ENCODE assay signal across 19 mouse cellular contexts in the genomic region with DNA sequence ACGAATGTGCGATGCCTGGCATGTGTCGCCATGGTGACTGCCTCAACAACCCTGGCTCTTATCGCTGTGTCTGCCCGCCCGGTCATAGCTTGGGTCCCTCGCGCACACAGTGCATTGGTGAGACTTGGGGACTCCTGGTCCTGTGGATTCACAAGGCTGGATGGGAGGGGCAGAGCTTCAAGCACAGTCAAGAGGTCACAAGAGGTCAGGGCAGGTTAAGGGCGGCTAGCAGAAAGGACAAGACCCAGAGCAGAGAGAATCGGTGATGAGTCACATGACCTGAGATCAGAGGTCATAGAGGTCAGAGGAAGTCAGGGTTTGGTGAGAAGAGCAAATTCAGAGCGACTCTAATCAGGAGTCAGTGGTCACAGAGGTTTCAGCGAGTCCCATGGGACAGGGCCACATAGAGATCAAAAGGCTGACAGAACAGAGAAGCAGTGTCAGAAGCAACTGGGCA. TPM values are rescaled to one million over a fixed set of nuclear protein-coding genes. Genes with fewer than 3 reads are reported as not detected.
DNase-seq lines count a peak whose midpoint lies in the region; ATAC-seq and TF ChIP-seq lines count a peak whose summit lies in the region.
"Had no signal": no experiment of that assay in that cellular context is flagged by ENCODE, and none has a peak within 500 bp of the region (broad histone marks: within the 10 kb centered on the region; RNA-seq: fewer than 3 reads in every experiment).

No protein-coding gene starts in this region.

- H3K27me3 ChIP-seq in heart, embryonic 10.5 days (ENCODE audit: insufficient read depth, poor library complexity, severe bottlenecking) = peaks cover 98% of the 10 kb centered on the region
- H3K27me3 ChIP-seq in hindbrain, postnatal 0 days (ENCODE audit: insufficient read depth, low read length) = peaks cover 14% of the 10 kb centered on the region; the same call in 1 of the 2 replicates
- peaks cover 42% of the 10 kb centered on the region for H3K27me3 ChIP-seq in midbrain, embryonic 15.5 days (replicated peaks)
- H3K27me3 ChIP-seq: Patski had no signal

- H3K27ac ChIP-seq in heart, embryonic 10.5 days = 0 out of 2 replicates have a peak overlapping the region, but pooled peaks have one; percentile 17
- H3K27ac ChIP-seq in ES-E14 (ENCODE audit: insufficient read depth, low read depth, low read length, poor library complexity, severe bottlenecking) = no peak overlapping the region
- no peak overlapping the region for H3K27ac ChIP-seq in hindbrain, postnatal 0 days
- H3K27ac ChIP-seq in midbrain, embryonic 15.5 days = no peak overlapping the region
- H3K27ac ChIP-seq: kidney, postnatal 0 days had no signal

- 29% methylated on average over 12 of the region's 12 CpGs for WGBS in heart, embryonic 10.5 days
- WGBS in hindbrain, postnatal 0 days = 20% methylated on average over 12 of the region's 12 CpGs
- 26% methylated on average over 12 of the region's 12 CpGs for WGBS in midbrain, embryonic 15.5 days

- H3K9me3 ChIP-seq in heart, embryonic 10.5 days = no peaks in the 10 kb centered on the region
- no peaks in the 10 kb centered on the region for H3K9me3 ChIP-seq in ES-E14 (ENCODE audit: control insufficient read depth, insufficient read depth, low read depth, low read length)
- no peaks in the 10 kb centered on the region for H3K9me3 ChIP-seq in hindbrain, postnatal 0 days (ENCODE audit: low read length)
- no peaks in the 10 kb centered on the region for H3K9me3 ChIP-seq in midbrain, embryonic 15.5 days
- H3K9me3 ChIP-seq: megakaryocyte, embryonic 14.5 days had no signal

- peaks cover 55% of the 10 kb centered on the region for H3K4me1 ChIP-seq in heart, embryonic 10.5 days
- peaks cover 4 to 28% of the 10 kb centered on the region in 2 experiments; a peak in 3 of 4 replicates for H3K4me1 ChIP-seq in ES-E14 (ENCODE audit: control insufficient read depth in 2 of 2, insufficient read depth in 2 of 2, low read length in 2 of 2, poor library complexity in 1 of 2)
- peaks cover 7% of the 10 kb centered on the region; the same call in 1 of the 2 replicates for H3K4me1 ChIP-seq in hindbrain, postnatal 0 days (ENCODE audit: insufficient read depth, low read length)
- peaks cover 36% of the 10 kb centered on the region for H3K4me1 ChIP-seq in midbrain, embryonic 15.5 days

- TF ChIP-seq CTCF in hindbrain, postnatal 0 days (IDR thresholded peaks at IDR 0.05; ENCODE audit: low read depth) = no peak

- no peaks in the 10 kb centered on the region for H3K36me3 ChIP-seq in heart, embryonic 10.5 days
- no peaks in the 10 kb centered on the region for H3K36me3 ChIP-seq in ES-E14 (ENCODE audit: control insufficient read depth, insufficient read depth, low read length, poor library complexity, severe bottlenecking)
- H3K36me3 ChIP-seq in hindbrain, postnatal 0 days (ENCODE audit: insufficient read depth, low read length) = no peaks in the 10 kb centered on the region
- H3K36me3 ChIP-seq in midbrain, embryonic 15.5 days (replicated peaks) = no peaks in the 10 kb centered on the region

- in situ Hi-C loops in ES-E14 (cut with MboI; ENCODE audit: low sequenced_read_pairs in 2 of 2, unreplicated experiment in 2 of 2) = no loop called here

- peak overlapping the region; percentile 5; the same call in 1 of the 2 replicates for H3K4me3 ChIP-seq in heart, embryonic 10.5 days
- H3K4me3 ChIP-seq in ES-E14 (ENCODE audit: insufficient read depth in 1 of 2, low read depth in 1 of 2, low read length in 2 of 2, poor library complexity in 1 of 2, severe bottlenecking in 1 of 2) = peak overlapping the region in 1 of 2 experiments; percentile 19; a peak in 1 of 4 replicates
- no peak overlapping the region for H3K4me3 ChIP-seq in hindbrain, postnatal 0 days (ENCODE audit: low read length)
- no peak overlapping the region for H3K4me3 ChIP-seq in midbrain, embryonic 15.5 days

- intact Hi-C loops in heart, postnatal 10 days (cut with DNase I) = no loop called here

- peak overlapping the region; percentile 13; the same call in 1 of the 2 replicates for H3K9ac ChIP-seq in ES-E14 (ENCODE audit: insufficient read depth, low read depth, low read length, poor library complexity, severe bottlenecking)
- no peak overlapping the region for H3K9ac ChIP-seq in hindbrain, postnatal 0 days (replicated peaks; ENCODE audit: low read length)
- no peak overlapping the region for H3K9ac ChIP-seq in midbrain, embryonic 15.5 days
- H3K9ac ChIP-seq: lung, embryonic 14.5 days had no signal

- H3K4me2 ChIP-seq in hindbrain, postnatal 0 days (ENCODE audit: low read depth, low read length) = peak overlapping the region; percentile 52; the same call in 1 of the 2 replicates
- H3K4me2 ChIP-seq in midbrain, embryonic 15.5 days = peak overlapping the region; percentile 52; the same call in 1 of the 2 replicates
- H3K4me2 ChIP-seq: heart, embryonic 11.5 days had no signal

- DNase-seq in heart, embryonic 10.5 days (ENCODE audit: low spot score) = no peak
- no peak for DNase-seq in heart, postnatal 10 days
- no peak for DNase-seq in ES-E14 (ENCODE audit: low read depth, low spot score)
- DNase-seq in hindbrain, postnatal 0 days (ENCODE audit: low spot score) = peak; percentile 31
- DNase-seq in thymus, adult 18-20 months = no peak
- no peak for DNase-seq in ovary, postnatal 36 days (ENCODE audit: low spot score)
- DNase-seq in layer of hippocampus, postnatal 36 days = no peak
- DNase-seq: adrenal gland, postnatal 36 days; layer of hippocampus, adult 9-11 months; lung, embryonic 14.5 days; right cerebral cortex, postnatal 25 days; thymus, postnatal 25 days had no signal

- 0 out of 2 replicates have a peak, but pooled peaks have one; percentile 4 for ATAC-seq in hindbrain, postnatal 0 days
- no peak for ATAC-seq in midbrain, embryonic 15.5 days (replicated peaks)
- ATAC-seq: Patski had no signal

TF ChIP-seq in ES-E14, 5 proteins besides CTCF, POLR2A, EP300 and RAD21:
- no peak for TF ChIP-seq MAFK (IDR thresholded peaks at IDR 0.05; ENCODE audit: insufficient read depth, low read depth, low read length)
- TF ChIP-seq HCFC1 (IDR thresholded peaks at IDR 0.05; ENCODE audit: borderline replicate concordance, insufficient read depth, low read length) = no peak
- TF ChIP-seq ZC3H11A (IDR thresholded peaks at IDR 0.05; ENCODE audit: borderline replicate concordance, low read depth, low read length) = no peak
- TF ChIP-seq CHD2 (IDR thresholded peaks at IDR 0.05; ENCODE audit: low read depth, low read length) = no peak
- no peak for TF ChIP-seq ZNF384 (IDR thresholded peaks at IDR 0.05; ENCODE audit: low read depth, low read length)
TF ChIP-seq in ES-E14: peak in this region for 0.

RNA-seq across cellular contexts. Expression of gene Ltbp3, which starts 6.2 kb away (rescaled TPM):
- polyA plus RNA-seq in heart, embryonic 10.5 days (2016; fragmentation: Nextera tagmentation; extraction: Ambion mirVana) = 4.2 and 4.3 TPM in 2 replicates
- total RNA-seq in heart, postnatal 10 days (2021) = 10 to 100 TPM; 77.0 to 79.2 TPM
- total RNA-seq in ES-E14 (2012; rRNA removed) = 7.0 and 7.8 TPM in 2 replicates
- 43.0 and 50.2 TPM in 2 replicates for total RNA-seq in hindbrain, postnatal 0 days (2014; rRNA removed)
- 14.0 and 14.4 TPM in 2 replicates for polyA plus RNA-seq in hindbrain, postnatal 0 days (2015; fragmentation: Nextera tagmentation; extraction: Ambion mirVana)
- polyA plus RNA-seq in midbrain, embryonic 15.5 days (2015; fragmentation: Nextera tagmentation; extraction: Ambion mirVana) = 8.2 and 12.6 TPM in 2 replicates
- total RNA-seq in layer of hippocampus, postnatal 36 days (2021) = 10 to 100 TPM; 24.9 to 28.0 TPM

RNA-seq across cellular contexts. Expression of gene Fam89b, which starts 17.5 kb away (rescaled TPM):
- 75.9 and 88.9 TPM in 2 replicates for polyA plus RNA-seq in heart, embryonic 10.5 days (2016; fragmentation: Nextera tagmentation; extraction: Ambion mirVana)
- 10 to 100 TPM; 44.0 to 47.7 TPM for total RNA-seq in heart, postnatal 10 days (2021)
- 12.3 and 16.4 TPM in 2 replicates for total RNA-seq in ES-E14 (2012; rRNA removed)
- 177 and 188 TPM in 2 replicates for total RNA-seq in hindbrain, postnatal 0 days (2014; rRNA removed)
- polyA plus RNA-seq in hindbrain, postnatal 0 days (2015; fragmentation: Nextera tagmentation; extraction: Ambion mirVana) = 131 and 140 TPM in 2 replicates
- 158 and 165 TPM in 2 replicates for polyA plus RNA-seq in midbrain, embryonic 15.5 days (2015; fragmentation: Nextera tagmentation; extraction: Ambion mirVana)
- 10 to 100 TPM; 24.1 to 29.4 TPM for total RNA-seq in layer of hippocampus, postnatal 36 days (2021)

RNA-seq across cellular contexts. Expression of gene Ehbp1l1, which starts 20.8 kb away (rescaled TPM):
- polyA plus RNA-seq in heart, embryonic 10.5 days (2016; fragmentation: Nextera tagmentation; extraction: Ambion mirVana) = 69.0 and 130 TPM in 2 replicates
- total RNA-seq in heart, postnatal 10 days (2021) = 100 to 1,000 TPM; 154 to 161 TPM
- 9.0 and 16.4 TPM in 2 replicates for total RNA-seq in ES-E14 (2012; rRNA removed)
- total RNA-seq in hindbrain, postnatal 0 days (2014; rRNA removed) = 16.6 and 19.7 TPM in 2 replicates
- 40.0 and 43.0 TPM in 2 replicates for polyA plus RNA-seq in hindbrain, postnatal 0 days (2015; fragmentation: Nextera tagmentation; extraction: Ambion mirVana)
- polyA plus RNA-seq in midbrain, embryonic 15.5 days (2015; fragmentation: Nextera tagmentation; extraction: Ambion mirVana) = 23.7 and 25.5 TPM in 2 replicates
- 10 to 100 TPM; 13.7 to 14.2 TPM for total RNA-seq in layer of hippocampus, postnatal 36 days (2021)

RNA-seq across cellular contexts. Expression of gene Scyl1, which starts 24.3 kb away (rescaled TPM):
- polyA plus RNA-seq in heart, embryonic 10.5 days (2016; fragmentation: Nextera tagmentation; extraction: Ambion mirVana) = 74.4 and 75.2 TPM in 2 replicates
- 10 to 100 TPM; 63.4 to 65.7 TPM for total RNA-seq in heart, postnatal 10 days (2021)
- total RNA-seq in ES-E14 (2012; rRNA removed) = 55.6 and 80.8 TPM in 2 replicates
- total RNA-seq in hindbrain, postnatal 0 days (2014; rRNA removed) = 84.1 and 96.6 TPM in 2 replicates
- 73.3 and 76.2 TPM in 2 replicates for polyA plus RNA-seq in hindbrain, postnatal 0 days (2015; fragmentation: Nextera tagmentation; extraction: Ambion mirVana)
- 87.6 and 94.7 TPM in 2 replicates for polyA plus RNA-seq in midbrain, embryonic 15.5 days (2015; fragmentation: Nextera tagmentation; extraction: Ambion mirVana)
- 10 to 100 TPM; 75.6 to 75.9 TPM for total RNA-seq in layer of hippocampus, postnatal 36 days (2021)

RNA-seq across cellular contexts. Expression of gene Kcnk7, which starts 42.8 kb away (rescaled TPM):
- 0.15 TPM in 1 of 2 replicates, not detected in the other for polyA plus RNA-seq in heart, embryonic 10.5 days (2016; fragmentation: Nextera tagmentation; extraction: Ambion mirVana)
- not detected for total RNA-seq in heart, postnatal 10 days (2021)
- 0.63 and 0.67 TPM in 2 replicates for total RNA-seq in ES-E14 (2012; rRNA removed)
- total RNA-seq in hindbrain, postnatal 0 days (2014; rRNA removed) = not detected in 2 replicates
- 0.19 and 0.61 TPM in 2 replicates for polyA plus RNA-seq in hindbrain, postnatal 0 days (2015; fragmentation: Nextera tagmentation; extraction: Ambion mirVana)
- 0.19 and 0.28 TPM in 2 replicates for polyA plus RNA-seq in midbrain, embryonic 15.5 days (2015; fragmentation: Nextera tagmentation; extraction: Ambion mirVana)
- total RNA-seq in layer of hippocampus, postnatal 36 days (2021) = not detected
- total RNA-seq: adrenal gland, postnatal 36 days; common myeloid progenitor, adult 5-6 weeks; left cerebral cortex, postnatal 36 days had no signal
- polyA plus RNA-seq: heart, embryonic 11.5 days had no signal
